Mouse (Mus musculus): ENCODE measurements around the gene Sh3gl1. TPM values are rescaled to one million over a fixed set of nuclear protein-coding genes. Genes with fewer than 3 reads are reported as not detected.

The Sh3gl1 gene
- polyA plus RNA-seq, 2 experiments from 2014 or later, result 84.9 to 114 TPM

DNA sequence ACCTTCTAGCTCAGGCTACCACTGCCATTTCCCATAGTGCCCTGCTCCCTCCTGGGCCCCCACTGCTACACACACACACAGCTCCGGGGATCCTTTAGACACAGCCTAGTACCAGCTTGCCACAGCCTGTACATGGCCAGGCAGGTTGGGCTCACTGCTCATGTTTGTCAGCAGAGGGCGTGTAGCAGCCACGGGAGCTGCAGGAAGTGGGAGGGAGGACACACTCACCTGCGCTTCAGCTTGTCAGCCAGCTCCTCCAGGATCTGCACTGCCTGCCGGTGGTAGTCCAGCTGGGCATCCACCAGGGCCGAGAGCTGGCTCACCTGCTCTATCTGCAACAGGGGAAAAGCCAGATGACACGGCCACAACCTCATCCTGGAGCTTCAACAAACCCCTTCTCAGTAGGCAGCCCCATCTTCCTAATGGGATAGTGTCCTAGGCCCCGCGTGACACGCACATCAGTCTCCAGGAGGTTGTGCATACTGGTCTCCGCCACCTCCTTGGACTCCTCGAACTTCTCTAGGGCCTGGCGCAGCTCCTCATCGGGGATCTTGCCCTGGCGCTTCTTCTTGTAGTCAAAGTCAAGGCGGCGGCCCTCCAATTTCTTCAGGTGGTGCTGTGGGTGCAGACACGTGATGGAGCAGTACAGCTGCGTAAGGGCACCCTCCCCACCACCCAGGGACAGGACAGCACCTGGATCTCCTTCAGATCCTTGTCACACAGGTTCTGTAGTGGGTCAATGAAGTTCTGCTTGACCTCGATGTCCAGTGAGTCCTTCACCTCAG is 17.9 kb downstream of the Sh3gl1 start:
- peak; percentile 41 for ATAC-seq

DNA sequence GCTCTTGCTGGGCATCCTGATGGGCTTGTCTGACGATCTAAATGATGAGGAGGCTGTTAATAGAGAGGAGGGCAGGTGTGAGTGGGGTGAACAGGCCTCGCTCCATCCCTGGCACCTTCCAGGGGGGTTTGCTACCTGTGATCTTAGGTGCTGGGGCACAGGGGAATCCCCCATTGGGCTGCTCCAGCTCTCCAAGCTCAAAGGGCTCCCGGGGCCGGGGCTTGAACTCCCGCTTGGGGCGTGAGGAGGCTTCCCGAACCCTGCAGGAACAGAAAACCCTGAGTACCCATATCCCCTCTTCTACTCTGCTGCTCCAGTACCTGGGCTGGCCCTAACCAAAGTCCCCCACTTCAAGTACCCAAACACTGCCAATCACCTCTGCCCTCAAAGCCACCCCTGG is 18.6 kb downstream of the Sh3gl1 start:
- no peak for ATAC-seq

DNA sequence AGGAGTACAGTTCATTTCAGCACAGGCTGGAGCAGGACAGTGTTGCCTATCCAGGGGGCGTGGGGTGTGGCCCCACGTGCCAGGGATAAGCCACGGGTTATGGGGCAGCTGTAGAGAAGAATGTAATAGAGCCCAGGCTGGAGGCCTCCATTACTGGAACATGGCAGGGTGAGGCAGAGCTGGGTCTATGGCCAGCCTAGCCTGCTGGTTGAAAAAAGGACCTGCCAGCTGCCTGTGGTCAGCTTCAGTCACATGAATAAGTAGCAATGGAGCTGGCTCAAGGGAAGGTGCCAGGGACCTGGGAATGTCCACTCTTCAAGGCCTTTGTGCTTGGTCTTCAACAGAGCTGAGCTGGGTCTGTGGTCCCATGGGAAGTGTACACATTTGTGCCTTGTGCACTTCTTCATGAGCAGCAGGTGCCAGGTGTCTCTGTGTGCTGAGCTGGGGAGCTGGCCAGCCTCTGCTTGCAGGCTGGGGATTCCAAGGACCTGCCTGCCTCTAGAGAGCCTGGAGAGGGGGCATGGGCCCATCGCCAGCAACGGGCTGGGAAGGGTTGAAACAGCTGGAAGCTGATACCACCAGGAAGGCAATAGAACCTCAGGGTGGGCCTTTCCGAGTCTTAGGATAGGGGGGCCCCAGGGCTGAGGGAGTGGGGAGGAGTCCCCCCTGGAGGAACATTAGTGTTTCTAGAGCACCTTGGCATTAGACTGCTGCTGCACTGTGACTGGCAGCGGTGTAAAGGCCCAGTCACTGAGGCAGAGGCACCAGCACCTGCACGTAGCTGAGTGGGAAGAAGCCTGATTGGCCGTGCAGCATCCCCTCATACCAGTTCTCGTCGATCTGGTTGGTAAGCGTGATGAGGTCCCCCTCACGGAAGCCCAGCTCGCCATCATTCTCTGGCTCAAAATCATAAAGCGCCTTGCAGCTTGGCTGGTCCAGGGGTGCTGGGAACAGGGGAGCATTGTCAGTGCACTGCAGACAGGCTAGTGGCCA is 19.3 kb downstream of the Sh3gl1 start:
- ATAC-seq, result no peak

DNA sequence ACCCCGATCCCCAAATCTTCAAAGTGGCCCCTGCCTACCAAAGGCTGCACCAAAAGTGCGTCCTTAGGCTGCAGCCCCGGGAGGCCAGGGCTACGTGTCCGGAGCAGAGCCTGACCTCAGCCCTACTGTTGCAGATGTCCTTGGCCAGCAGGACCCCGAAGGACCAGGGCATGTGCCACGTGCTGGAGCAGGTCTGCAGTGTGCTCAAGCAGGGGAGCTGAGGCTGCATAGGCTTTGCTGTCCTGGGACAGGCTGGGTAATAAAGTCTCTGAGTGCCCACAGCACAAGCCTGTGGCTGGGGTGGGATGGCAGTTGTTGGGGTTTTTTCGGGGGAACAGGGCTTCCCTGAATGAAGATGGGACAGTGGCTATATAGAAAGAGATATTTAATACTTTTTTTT is 20.1 kb downstream of the Sh3gl1 start:
- ATAC-seq, result no peak

DNA sequence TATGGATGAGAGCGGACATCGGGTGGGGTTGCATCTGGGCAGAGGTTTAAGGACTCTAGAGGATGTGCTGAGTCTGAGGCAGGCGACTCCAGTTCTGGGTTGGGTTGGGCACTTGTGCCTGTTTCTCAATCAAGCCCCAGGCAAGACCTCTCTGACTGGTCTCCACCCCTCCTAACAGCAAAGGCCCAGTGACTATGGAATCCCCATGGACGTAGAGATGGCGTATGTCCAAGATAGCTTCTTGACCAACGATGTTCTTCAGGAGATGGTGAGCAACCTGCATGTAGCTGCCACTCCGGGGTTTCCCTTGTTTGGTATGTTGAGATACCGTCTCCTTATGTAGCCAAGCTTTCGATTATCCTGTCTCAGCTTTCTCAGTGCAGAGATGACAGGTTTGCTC is 21.1 kb downstream of the Sh3gl1 start:
- no peak for ATAC-seq

DNA sequence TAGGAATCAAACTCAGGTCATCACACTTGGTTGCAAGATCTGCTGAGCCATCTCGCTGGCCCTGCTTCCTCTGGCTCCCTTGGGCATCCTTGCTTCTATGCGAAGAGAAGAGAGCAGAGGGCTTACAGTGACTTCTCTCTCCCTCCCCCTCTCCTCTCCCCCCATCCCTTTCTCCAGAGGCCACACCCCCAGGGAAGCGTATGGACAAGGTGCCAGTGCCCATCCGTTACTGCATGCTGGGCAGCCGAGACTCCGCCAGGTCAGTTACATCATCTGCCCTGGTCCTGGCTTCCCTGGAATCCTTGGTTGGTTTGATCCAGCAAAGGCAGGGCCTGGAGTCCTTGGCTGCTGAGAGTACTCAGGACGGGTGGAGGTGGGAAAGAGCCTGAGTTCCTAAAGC is 25.0 kb downstream of the Sh3gl1 start:
- no peak for ATAC-seq

DNA sequence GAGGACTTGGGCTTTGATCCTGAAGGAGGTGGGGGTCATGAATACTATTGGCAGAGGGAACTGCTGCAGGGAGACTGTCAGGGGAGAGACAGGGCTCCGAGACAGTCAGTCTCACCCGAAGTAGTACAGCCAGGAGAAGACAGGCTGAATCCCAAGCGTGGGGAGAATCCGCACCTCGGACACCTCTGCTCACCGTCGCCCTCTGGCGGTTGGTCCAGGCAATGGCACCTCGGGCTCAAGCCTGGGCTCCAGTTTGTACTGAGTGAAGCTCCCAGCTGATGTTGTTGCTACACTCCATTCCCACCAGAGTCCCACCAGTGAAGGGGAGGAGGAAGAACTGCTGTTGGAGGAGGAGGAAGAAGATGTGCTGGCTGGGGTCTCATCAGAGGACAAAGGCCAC is 25.8 kb downstream of the Sh3gl1 start:
- ATAC-seq, result no peak

DNA sequence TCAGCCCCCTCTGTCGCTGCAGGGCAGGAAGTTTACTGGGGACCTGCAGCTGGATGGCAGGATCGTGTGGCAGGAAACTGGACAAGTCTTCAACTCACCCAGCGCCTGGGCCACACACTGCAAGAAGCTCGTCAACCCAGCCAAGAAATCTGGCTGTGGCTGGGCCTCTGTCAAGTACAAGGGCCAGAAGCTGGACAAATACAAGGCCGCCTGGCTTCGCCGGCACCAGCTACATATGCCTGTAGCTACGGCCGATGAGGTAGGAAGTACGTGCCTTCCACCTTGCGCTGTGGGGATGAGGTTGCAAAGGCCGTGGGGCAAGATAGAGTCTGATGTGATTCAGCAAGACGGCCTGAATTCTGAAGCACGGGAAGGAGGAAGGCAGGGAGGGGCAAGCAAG is 26.2 kb downstream of the Sh3gl1 start:
- no peak for ATAC-seq

DNA sequence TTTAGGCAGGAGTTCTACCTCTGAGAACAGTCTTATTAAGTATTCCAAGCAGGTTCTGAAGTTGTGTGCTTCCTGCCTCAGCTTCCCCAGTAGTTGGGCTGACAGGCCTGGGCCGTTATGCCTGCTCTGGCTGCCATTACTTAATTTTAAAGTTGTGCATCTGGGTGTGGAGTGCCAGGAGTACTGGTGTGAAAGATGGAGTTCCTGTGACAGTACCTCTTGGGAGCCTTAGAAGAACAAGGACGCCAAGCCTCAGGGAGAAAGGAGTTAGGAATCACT is 26.5 kb downstream of the Sh3gl1 start:
- no peak for ATAC-seq

DNA sequence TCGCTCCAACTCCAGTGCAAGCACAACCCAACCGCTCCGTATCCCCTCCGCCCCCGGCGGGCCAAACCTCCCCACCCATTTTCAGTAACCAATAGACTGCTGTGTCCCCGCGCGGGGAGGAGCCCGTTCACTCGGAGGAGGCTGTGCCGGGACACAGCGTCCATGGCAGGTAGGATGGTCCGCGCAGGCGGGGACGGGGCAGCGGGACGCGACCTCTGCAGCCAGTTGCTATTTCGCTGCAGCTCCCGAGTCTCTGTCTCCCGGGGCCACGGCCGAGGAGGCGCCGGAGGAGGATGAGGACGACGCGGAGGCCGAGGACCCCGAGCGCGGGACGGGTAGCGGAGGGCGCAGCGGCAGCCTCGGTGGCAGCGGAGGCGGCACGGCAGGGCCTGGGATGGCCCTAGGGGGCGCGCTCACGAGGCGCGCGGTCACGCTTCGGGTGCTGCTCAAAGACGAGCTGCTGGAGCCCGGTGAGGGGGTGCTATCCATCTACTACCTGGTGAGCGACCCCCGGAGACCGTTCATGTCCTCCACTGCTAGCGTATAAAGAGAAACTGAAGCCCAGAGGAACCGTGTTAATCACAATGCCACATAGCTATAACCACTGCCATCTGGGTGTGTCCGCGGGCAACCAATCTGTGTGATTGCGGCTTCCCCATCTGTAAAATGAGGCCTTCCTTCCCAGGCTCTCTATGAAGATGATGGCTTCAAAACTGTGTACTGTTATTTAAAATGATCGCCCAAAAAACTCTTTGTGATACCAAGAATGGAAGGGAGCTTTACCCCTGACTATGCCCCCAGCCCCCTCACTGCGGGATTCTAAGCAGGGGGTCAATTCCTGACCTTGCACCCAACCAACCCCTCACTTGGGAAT is 27.1 kb downstream of the Sh3gl1 start:
- ATAC-seq, result peak; percentile 85

DNA sequence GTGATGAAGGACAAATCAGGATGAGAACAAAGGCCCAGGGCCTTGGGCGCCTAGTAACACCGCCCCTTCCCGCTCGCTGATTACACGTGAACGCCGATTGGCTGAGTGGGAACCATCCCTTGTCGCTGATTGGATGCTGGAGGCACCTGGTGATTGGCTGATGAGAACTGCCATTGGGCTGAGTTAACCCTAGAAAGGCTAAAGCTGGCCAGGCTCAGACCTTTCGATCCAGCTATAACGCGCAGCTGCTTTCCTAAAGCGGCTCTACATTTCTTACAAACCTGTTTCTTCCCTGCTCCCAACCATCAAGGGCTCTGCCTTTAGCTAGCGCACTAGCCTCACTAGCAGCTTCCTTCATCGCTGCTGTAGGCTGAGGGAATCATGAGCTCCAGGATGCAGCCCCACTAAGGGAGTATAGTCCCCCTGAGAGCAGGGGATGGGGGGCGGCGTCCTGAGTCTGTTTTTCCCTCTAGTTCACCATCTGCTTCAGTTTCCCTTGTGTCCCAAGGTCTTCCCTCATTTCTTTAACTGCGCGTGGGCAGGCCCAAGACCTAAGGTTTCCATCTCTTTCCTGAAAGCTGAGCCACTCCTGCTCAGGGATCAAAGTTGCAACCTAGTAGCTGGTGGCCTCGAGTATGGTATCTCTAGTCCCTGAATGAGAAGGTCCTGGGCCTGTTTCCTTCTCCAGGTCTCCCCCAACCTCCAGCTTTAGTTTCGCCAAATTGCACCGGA is 27.9 kb downstream of the Sh3gl1 start:
- ATAC-seq, result peak; percentile 86

DNA sequence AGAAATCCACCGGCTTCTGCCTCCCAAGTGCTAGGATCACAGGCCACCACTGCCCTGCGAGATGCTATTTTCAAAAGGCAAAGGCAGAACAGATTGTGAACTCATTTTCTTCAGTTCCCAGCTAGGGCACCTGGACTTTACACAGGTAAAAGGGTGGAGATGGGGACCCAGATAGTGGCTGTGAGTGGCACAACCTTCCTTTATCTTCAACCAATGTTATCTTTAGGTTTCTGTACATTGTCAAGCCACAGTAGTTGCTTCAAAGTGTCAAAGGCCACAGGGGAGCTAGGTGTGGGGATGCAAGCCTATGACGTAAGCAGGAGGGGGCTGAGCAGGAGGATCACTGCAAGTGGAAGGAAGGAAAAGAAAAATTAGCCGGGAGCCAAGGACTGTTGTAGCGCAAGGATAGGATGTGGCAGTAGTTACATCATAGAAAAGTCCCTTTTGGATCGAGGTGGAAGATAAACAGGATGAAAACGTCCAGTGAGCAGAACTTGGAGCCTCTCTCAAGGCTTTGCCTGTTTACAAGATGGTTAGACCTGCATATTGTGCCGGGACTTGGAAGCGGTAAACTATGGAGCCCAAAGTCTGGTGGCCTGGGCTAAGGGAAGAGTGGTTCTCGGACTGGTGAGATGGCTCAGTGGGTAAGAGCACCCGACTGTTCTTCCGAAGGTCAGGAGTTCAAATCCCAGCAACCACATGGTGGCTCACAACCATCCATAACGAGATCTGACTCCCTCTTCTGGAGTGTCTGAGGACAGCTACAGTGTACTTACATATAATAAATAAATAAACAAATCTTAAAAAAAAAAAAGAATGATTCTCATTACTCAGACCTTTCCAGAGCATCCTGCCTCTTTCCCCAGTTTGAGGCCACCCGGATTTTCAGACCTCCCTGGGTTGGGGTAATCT is 28.7 kb downstream of the Sh3gl1 start:
- no peak for ATAC-seq

DNA sequence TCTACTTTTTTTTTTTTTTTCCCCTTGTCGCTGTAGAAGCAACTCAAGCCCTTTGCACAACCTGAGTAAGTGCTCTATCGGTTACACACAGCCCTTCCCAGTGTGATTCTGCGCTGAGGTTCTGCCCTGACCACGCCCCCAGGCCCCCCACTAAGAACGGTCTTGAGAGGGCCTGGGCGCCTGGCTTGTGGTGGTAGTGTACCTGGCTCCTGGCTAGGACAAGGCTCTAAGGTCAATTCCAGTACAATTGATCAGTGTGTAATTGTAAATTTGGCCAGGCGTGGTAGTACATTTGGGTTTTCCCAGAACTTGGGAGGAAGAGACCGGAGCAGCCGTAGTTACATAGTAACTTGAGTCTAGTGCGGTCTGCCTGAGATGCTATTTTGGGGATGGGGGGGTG is 29.5 kb downstream of the Sh3gl1 start:
- ATAC-seq, result no peak

DNA sequence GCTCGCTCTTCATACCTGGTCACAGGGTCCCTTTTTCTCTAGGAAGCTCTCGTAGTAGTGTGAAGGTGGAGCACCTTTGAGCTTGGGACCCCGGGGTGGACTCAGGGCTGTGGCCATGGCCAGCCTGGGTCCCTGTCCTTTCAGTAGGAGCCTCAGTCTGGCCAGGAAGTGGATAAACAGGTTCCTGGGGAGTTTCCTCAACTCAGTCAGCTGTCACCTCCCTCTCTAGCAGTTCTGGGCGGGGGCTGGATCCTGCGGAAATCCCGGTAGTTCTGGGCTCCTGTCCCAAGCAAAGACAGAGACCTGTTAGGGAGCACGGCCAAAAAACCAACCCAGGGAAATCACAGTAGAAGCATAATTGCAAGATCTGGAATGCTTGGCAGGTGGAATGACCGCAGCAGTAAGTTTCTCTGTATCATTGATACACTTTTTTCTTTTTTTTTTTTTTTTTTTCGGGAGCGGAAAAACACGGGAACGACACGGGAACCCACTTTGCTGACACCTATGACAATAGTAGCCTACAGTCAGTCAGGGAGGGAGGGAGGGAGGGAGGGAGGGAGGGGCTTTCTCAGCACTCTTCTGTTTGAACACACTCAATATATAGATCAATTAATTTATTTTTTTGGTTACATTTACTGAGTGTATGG is 30.9 kb downstream of the Sh3gl1 start, which contains the start of the genes Stap2 and Mpnd:
Stap2 (minus strand) TSS at position 170 of the 647 bp plus-strand sequence.
Mpnd (plus strand) TSS at position 297 of the 647 bp plus-strand sequence.
- ATAC-seq, result no peak

DNA sequence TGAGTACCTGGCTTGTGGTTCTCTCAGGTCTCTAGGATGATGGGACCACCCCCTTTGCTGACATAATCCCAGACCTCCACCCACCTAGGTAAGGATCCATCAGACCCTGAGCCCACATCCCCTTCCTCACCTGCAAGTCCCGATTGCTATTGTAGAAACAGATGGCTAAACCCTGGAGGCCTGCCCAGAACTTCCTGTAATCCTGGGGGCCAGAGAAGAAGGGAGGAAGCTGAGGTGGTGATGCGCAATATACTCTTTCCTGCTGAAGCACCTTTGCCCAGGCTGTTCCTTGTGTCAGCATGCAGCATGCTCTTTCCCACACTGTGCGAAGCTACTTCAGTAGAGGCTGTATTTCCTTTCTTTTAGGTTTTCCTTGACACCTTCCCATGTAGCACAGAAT is 33.4 kb downstream of the Sh3gl1 start:
- ATAC-seq, result no peak

DNA sequence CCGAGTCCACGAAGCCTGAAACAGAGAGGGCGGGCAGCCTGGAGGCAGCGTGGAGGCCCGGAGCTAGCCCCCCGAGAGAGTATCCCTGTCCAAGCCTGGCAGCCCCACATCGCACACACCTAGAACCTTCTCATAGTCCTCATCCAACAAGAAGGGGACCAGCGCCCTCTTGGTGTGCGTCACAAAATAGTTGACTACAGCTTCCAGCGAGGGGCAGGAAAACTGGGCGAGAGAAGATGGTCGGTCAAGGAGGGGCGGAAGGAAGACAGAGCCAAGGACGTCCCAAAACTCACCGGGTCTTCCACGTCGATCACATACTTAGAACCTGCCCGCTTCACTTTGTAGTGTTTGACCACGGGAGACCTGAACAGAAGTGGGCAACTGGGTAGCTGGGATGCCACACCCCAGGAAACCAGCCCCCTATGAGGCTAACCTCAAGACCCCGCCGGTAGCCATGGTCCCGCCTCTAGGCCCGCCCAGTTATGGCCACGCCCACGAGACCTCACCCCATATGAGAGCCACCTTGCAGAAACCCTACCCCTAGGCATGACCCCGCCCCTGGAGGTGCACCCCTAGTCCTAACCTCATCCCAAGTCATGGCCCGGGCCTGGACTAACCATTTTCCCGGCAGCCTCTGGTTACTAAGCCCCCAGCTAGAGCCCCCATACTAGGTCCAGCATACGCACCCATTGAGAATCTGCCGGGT is 36.5 kb downstream of the Sh3gl1 start:
- no peak for ATAC-seq

DNA sequence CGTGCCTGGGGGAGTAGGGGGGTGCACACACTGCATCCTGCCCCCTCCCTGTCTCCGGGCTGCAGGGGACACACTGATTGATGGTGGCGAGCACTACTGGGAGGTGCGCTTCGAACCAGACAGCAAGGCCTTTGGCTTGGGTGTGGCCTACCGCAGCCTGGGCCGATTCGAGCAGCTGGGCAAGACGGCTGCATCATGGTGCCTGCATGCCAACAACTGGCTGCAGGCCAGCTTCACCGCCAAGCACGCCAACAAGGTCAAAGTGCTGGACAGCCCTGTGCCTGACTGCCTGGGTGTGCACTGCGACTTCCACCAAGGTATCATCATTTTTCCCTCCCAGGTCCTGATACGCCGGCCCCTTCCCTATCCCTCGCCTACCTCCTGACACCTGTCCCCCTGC is 40.4 kb downstream of the Sh3gl1 start:
- ATAC-seq, result no peak

DNA sequence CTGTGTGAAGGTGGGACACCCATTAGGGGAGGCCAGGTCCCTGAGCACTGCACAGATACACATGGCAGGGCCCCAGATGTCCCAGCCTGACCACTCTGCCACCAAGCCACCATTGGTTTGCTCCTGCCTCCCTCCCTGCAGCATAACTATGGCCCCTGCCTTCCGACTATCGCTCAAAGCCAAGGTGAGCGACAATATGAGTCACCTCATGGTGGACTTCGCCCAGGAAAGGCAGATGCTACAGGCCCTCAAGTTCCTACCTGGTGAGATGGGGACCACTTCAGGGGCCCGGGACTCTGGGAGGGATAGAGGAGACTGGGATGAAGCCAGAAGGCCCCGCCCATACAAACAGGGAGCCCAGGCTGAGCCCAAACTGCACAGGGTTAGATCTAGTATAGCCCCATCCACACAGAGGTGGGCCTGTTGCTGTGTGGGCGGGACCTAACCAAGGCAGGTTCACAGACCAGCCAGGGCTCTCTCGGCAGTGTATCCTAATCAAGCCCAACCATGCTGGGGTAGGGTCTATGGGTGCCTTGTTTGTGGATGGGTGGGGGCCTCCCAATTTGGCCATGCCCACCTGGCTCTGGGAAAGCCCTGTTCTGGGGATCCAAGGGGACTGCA is 46.0 kb downstream of the Sh3gl1 start:
- ATAC-seq, result no peak

Measured in activated CD4-positive, CD25-positive, alpha-beta regulatory T cell, adult 4 months (primary cell).